Mouse (Mus musculus) v-Abl transformed pro-B cells (cell line): ENCODE data around the gene Anapc2.

Experiments used
- in situ Hi-C, 2 experiments: fragments of 400-800 bp; cut with MboI; formaldehyde crosslinking; loops; one replicate each; pipeline ENCODE4 v1.15.1; 2025; ENCODE audit not compliant: unreplicated experiment in 2 of 2

Anapc2 gene

DNA sequence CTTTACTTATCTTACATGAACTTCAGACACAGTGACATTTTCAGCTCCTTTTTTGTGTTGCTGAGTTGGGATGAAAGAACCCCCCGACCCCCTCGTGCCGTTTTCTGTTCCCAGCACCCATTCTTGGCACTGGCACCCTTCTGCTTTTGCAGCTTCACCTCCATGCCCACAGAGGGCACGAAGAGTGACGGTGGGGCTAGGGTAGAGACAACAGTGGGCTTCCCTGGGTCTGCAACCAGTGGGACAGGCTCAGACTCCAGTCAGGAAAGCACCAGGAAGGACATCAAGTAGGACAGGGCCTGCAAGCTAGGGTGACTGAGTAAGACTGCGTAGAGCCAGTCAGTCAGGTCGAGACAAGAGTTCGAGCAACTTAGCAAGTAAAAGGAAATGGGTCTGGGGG, 32.0 kb upstream of the Anapc2 start:
- in situ Hi-C loops = no loop called here

DNA sequence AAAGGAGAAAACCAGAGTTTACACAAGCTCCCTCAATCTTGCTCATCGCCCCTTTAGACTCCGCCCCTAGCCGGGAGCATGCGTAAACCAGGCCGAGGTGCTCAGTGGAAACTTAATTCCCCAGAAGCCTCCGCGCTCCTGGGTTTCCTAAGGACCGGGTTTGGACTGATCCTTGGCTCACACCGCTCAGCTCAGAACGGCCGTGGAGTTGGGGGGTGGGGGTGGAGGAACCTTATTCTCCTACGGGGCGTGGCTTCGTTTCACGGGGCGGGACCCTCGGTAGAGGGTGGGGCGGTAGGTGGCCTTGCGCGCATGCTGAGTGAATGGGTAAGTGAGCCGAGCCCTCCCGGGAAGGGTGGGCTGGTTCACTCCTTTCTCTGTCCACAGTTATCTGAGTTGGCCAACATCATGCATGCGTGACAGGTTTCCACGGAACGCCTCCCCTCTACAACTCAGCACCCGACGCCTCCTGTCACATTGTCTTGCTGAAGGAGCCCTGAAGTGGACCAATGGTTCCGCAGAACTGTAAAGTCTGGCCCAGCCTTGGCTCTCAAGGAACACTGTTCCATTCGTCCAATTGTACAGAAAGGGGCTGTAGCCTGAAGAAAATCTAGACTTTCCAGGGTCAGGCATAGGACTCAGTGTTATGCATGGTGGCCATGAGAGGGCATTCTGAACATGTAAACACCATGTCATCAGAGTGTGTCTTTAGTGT, 31.4 kb upstream of the Anapc2 start:
- in situ Hi-C loops = no loop called here

DNA sequence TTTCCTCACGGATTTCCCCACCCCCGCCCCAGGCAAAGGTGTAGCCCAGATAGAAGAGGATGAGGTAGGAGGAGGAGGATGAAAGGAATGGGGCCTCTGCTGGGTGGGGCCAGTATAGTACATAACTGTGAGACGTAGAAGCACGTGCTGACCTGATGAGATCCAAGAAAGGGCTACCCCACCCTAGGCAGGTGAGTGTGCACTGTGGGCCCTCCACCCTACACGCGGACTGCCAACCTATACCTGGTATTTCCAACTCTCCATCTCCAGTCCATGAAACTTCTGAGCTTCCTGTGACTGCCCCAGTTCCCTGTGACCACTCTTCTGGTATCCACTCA, 30.9 kb upstream of the Anapc2 start:
- in situ Hi-C loops = no loop called here

DNA sequence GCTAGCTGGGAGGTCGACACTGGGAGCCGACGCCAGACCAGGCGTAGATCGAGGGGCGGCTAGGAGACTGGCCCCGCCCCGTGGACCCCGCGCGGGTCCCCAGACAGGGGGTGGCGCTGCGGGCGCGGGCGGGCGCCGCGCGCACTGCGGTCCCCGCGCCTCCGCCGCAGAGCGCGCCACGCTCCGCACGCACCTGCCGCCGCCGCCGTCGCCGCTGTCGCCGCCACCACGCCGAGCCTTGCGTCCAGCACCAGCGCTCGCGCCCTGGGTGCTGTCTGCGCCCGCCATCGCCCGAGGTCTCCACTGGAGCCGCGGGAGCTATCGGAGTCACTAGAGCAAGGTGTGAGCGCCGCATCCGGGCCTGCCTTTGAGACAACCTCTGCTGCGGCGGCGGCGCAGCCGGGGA, 30.2 kb upstream of the Anapc2 start, which contains the start of the genes Rnf208 and Cysrt1:
Gene Rnf208 (plus strand): TSS at position 155 of the 406 bp plus-strand sequence.
Gene Cysrt1 (minus strand): TSS at position 352 of the 406 bp plus-strand sequence.
- in situ Hi-C loops = no loop called here

DNA sequence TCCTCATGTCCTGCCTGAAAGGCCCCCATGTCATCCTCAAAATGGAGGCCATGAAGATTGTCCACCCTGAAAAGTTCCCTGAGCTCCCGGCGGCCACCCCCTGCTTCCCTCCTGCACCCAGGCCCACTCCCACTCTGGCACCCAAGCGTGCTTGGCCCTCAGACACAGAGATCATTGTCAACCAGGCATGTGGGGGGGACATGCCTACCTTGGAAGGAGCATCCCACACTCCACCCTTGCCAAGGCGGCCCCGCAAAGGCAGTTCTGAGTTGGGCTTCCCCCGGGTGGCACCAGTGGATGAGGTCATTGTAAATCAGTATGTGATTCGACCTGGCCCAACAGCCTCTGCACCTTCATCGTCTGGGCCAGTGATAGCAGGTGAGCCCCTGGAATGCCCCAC, 28.9 kb upstream of the Anapc2 start:
- in situ Hi-C loops = no loop called here

DNA sequence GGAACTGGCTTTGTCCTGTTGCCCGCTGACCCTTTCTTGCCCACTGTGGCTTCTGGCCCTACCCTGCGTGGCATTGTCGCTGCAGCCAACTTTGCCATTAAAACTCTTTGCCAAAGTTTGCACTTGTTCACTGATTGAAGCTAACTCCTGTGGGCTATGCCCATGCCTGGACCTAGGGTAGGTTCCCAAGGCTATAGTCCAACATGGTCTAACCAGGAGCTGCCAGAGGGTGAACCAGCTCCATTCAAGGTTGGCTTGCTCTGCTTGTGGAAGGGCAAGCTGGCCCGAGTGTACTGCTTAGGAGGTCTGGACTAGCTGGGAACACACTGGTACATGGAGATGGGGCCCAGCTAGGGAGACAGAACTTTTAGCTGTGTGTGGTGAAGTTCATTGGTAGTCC, 28.1 kb upstream of the Anapc2 start:
- in situ Hi-C loops = no loop called here

DNA sequence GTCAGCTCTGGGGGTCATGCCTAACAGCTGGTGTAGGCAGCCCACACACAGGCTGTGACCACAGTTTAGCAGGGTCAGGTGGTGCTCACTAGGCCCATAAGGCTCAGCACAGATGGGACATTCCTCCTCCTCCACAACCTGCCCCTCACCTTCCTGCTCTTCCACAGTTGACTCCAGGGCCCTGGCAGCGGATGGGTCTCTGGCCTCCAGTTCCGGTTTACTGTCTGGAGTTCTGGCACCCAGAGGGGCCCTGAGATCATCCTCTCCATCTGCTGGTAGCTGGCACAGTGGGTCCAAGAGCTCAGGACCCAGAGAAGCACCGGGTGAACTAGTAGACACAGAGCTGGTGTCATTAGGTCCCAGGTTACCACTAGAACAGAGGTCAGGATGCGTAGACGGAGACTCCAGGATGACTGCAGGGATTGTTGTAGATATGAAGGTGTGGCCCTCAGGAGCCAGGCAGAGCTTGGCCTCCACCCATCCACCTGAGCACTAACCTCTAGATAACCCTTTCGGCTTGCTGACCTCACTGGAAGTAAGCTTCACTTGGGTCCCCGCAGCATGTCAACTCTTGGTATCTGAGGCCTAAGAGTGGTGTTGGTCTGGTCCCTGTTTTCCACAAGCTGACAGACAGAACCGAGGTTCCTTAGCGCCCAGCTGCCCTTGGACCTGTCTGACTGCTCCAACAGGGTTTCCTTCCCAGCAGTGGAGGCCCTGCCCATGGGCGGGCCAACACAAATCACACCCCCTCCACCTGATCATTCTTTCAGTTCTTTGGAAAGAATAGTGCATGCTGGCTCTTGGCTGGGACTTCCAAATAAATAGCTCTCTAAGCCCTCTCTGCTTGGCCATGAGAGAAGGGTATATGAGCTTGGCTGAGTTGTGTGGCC, 25.9 kb upstream of the Anapc2 start, which contains the start of gene AL732309.1:
Gene AL732309.1 (minus strand): TSS at position 681 of the 890 bp plus-strand sequence.
- in situ Hi-C loops = no loop called here

DNA sequence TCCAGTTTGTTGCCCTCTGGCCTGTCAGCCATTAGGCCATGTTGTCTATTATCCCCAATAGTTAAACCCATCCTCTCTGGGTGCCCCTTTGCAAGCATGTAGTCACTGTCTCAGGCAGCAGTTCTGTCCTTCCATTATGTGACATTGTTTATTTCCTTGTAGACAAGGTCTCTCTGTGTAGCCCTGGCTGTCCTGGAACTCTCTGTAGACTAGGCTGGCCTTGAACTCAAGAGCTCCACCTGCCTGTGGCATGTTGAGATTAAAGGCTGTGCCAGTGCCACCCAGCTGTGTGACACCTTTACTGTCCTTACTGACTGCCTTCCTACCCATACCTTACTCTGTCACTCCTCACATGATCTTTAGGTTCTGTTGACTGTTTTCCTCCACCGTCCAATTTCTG, 19.9 kb upstream of the Anapc2 start:
- in situ Hi-C loops = loop anchor here (5.0 to 25.0 kb wide), 4 partner anchors 58 to 1660 kb away; partner anchors contain the start of genes Med22 (in 1 of the 2), Noxa1 (in 1 of the 2), Rpl7a (in 1 of the 2) and Surf1 (in 1 of the 2)

DNA sequence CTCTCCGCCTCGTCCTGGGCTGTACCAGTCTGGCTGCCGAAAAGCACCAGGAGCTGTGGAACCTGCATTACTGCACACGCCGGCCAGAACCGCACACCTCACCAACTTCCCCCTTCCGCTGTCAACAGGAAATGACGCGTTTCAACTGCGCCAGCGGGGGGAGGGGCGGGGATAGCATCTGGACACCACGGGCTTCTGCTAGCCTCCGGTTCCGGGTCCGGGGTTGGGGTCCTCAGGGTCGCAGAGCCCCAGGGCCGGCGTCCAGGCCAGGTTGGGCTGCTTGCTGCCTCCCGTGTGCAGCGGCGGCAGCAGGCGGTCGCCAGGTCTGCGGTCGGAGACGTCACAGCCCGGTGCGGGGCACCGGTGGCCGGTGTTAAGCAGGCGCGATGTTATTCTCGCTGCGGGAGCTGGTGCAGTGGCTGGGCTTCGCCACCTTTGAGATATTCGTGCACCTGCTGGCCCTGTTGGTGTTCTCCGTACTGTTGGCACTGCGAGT, 16.9 kb upstream of the Anapc2 start, which contains the start of gene Tmem203:
Gene Tmem203 (plus strand): TSS at position 156 of the 496 bp plus-strand sequence.
- in situ Hi-C loops = loop anchor here (5.0 to 25.0 kb wide), 4 partner anchors 61 to 1657 kb away; partner anchors contain the start of genes Med22 (in 1 of the 2), Noxa1 (in 1 of the 2), Rpl7a (in 1 of the 2) and Surf1 (in 1 of the 2)

DNA sequence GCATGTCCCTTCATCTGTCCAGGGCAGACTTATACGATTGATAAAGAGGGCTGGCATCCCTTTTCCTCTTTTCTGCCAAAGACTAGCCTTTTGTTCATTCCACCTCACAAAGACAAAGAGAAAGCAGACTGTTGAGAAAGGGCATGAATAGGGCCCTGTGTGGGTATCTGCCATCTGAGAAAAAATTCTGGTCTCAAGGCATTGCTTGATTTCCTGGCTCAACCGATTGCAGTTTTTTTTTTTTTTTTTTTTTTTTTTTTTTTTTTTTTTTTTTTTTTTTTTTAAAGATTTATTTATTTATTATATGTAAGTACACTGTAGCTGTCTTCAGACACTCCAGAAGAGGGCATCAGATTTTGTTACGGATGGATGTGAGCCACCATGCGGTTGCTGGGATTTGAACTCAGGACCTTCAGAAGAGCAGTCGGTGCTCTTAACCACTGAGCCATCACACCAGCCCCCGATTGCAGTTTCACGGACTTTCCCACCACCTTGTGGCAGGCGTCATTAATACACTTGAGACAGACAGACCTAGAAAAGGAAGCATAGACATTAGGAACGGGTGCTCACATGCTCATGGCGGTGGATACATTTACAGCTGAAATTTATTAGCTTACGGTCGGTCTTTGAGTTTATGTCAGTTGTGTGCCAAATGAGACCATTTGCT, 15.7 kb upstream of the Anapc2 start:
- in situ Hi-C loops = loop anchor here (5.0 to 25.0 kb wide), 4 partner anchors 62 to 1656 kb away; partner anchors contain the start of genes Med22 (in 1 of the 2), Noxa1 (in 1 of the 2), Rpl7a (in 1 of the 2) and Surf1 (in 1 of the 2)

DNA sequence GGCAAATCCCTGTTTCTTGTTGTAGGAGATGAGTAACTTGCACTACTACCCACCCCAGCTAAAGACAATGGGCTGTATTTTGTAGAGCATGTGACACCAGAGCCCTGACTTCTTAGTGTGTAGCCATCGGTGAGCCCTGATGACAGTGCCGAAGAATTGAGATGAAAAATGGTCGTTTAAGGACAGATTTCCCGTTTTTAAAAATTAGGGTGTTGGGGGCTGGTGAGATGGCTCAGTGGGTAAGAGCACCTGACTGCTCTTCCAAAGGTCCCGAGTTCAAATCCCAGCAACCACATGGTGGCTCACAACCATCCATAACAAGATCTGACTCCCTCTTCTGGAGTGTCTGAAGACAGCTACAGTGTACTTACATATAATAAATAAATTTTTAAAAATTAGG, 15.0 kb upstream of the Anapc2 start:
- in situ Hi-C loops = loop anchor here (5.0 to 25.0 kb wide), 4 partner anchors 62 to 1655 kb away; partner anchors contain the start of genes Med22 (in 1 of the 2), Noxa1 (in 1 of the 2), Rpl7a (in 1 of the 2) and Surf1 (in 1 of the 2)

DNA sequence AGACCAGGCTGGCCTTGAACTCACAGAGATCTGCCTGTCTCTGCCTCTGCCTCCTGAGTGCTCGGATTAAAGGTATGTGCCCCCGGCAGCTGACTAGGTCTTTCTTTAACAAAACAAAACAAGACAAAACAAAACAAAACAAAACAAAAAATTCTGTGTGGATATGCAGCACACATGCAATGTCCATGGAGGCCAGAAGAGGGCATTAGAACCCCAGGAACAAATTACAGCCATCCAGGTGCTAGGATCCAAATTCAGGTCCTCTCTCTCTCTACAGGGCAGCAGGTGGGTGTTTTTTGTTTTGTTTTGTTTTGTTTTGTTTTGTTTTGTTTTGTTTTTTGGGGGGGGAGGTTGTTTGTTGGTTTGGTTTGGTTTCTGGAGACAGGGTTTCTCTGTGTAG, 13.4 kb upstream of the Anapc2 start:
- in situ Hi-C loops = loop anchor here (5.0 to 25.0 kb wide), 4 partner anchors 64 to 1653 kb away; partner anchors contain the start of genes Med22 (in 1 of the 2), Noxa1 (in 1 of the 2), Rpl7a (in 1 of the 2) and Surf1 (in 1 of the 2)

DNA sequence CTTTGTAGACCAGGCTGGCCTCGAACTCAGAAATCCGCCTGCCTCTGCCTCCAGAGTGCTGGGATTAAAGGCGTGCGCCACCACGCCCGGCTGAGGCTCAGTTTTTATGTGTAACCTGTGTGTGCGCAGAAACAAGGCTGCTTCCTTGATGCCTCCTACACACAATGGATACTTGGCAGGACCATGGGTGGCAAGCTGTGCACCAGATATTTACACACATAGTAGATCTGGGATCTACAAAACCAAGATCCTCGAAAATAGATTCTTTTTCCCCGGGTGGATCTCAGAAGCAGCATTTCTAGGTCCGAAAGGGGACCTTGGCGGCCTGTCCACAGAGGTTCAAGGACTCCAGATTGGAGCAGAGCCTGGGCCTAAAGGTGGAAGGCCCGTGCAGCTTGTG, 10.4 kb upstream of the Anapc2 start:
- in situ Hi-C loops = loop anchor here in 1 of 2 experiments (25.0 kb wide), 1 partner anchor 1650 kb away; the partner anchor contains the start of genes Med22, Rpl7a, Surf1 and Surf2

DNA sequence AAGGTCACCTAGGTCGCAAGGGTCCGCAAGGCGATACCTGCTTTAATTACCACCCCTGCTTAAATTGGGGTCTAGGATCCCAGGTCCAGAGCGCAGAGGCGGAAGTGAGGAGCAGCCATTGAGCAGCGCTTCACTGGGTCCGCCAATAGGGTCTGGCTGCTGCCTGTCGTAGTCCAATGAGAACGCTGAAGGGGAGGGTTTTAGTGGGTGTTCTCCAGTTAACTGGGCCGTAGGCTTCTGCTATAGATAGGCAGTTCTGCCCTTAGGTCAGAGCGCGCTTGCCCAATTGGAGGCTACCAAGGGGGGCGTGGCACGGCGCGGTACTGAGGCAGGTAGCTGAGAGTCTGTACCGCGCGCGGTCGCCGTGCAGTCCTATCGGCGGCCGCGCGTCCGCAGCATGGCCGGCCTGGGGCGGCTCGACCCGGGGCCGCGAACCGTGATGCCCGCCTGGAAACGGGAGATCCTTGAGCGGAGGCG, 9.9 kb upstream of the Anapc2 start, which contains the start of gene Tprn:
Gene Tprn (plus strand): TSS at position 328 of the 477 bp plus-strand sequence.
- in situ Hi-C loops = loop anchor here in 1 of 2 experiments (25.0 kb wide), 1 partner anchor 1650 kb away; the partner anchor contains the start of genes Med22, Rpl7a, Surf1 and Surf2

DNA sequence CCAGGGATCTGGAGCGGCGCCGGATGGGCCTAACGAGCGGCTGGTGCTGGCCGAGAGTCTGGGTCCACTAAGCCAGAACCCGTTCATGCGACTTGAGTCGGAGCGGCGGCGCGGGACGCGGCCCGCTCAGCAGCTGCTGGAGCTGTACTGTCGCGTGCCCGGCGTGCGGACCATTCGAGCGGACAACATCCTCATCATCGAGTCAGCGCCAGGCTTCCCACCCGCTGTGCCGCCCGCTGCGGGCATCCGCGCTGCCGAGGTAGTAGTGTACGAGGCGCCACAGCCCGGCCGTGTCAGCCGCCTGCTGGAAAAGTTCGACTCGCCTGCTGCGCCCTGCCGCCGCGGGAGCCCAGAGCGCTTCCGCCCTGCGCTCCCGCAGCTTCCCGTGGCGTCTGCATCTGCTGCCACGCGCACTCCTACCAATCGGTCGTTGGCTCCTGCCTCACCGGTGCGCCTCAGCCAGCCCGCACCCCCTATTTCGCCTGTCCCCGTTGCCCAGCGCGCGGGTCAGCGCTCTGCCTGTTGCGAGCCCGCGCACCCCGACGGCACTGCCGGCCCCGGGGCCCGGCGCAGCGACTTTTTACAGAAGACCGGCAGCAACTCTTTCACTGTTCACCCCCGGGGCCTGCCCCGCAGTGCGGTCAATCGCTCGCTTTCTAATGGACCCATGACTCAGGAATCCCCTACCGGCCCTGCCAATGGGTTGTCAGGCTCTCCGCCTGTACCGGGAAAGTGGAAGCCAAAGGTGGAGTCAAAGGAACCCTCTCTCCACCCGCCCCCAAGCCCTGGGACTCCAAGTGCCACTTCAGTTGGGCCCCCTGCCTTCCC, 9.3 kb upstream of the Anapc2 start:
- in situ Hi-C loops = loop anchor here in 1 of 2 experiments (25.0 kb wide), 1 partner anchor 1649 kb away; the partner anchor contains the start of genes Med22, Rpl7a, Surf1 and Surf2

DNA sequence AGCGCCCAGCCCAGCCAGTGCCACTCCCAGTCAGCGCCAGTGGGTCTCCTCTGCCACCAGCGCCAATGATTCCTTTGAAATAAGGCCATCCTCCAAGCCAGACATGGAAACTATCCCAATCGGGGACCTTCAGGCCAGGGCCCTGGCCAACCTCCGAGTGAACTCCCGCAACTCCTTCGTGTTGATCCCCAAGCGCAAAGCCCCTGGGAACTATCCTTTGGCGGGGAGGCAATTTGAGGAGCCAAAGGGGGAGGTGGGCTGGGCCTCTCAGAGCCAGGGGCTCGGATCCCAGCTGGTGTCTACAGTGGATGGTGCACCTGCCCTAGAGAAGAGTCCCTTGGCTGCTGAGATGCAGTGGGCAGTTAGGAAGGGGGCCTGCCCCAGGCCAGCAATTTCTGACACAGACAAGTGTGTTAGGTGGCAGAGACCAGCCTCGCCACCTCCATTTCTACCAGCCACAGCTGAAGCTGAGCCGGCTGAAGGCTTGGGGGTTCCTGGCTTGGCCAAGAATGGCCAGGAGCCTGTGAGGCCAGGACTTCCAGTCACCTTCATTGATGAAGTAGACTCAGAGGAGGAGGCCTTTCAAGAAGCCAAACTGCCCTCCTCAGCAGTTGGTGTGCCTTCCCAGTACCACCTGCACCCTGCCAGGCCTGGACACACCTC, 8.5 kb upstream of the Anapc2 start:
- in situ Hi-C loops = loop anchor here in 1 of 2 experiments (25.0 kb wide), 1 partner anchor 1649 kb away; the partner anchor contains the start of genes Med22, Rpl7a, Surf1 and Surf2

DNA sequence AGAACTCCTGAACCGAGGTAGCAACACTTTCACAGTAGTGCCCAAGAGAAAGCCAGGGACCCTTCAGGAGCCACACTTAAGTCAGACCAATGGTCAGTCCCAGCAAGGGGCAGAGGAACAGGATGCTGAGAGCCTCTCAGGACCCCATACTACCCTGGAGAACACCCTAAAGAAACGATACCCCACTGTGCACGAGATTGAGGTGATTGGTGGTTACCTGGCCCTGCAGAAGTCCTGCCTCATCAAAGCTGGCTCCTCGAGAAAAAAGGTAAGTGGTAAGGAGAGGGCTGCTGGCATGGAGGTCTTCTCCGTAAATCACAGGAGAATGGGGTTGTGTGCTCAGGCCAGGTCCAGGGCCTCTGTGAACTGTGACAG, 8.0 kb upstream of the Anapc2 start:
- in situ Hi-C loops = loop anchor here in 1 of 2 experiments (25.0 kb wide), 1 partner anchor 1648 kb away; the partner anchor contains the start of genes Med22, Rpl7a, Surf1 and Surf2

DNA sequence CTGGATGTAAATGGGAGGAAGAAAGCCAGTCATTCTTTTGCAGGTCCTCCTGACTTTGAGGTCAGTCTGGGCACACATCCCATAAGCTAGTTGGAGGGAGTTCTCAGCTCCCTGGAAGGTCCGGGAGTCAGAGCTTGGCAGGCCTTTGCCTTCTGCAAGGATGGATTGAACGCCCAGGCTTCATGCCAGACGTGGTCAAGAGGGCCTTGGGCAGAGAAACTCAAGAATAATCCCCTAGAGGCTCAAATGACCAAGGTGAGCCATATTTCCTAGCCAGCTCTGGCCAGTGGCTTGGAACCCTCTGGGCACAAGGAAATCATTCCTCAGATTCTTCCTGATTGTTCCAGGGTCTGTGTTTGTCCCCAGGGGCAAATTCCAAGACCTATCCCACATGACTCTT, 7.4 kb upstream of the Anapc2 start:
- in situ Hi-C loops = loop anchor here in 1 of 2 experiments (25.0 kb wide), 1 partner anchor 1647 kb away; the partner anchor contains the start of genes Med22, Rpl7a, Surf1 and Surf2
